Mouse (Mus musculus): ENCODE results near the gene Ttyh2. TPM values are rescaled to one million over a fixed set of nuclear protein-coding genes. Genes with fewer than 3 reads are reported as not detected.
"Not testable (repeated sequence)": the region's sequence is repeated elsewhere in the genome, so short reads cannot be mapped to it uniquely, and the experiment has no call there.

The Ttyh2 gene
- polyA plus RNA-seq, 1 experiment from 2014 or later, result 11.4 TPM

DNA sequence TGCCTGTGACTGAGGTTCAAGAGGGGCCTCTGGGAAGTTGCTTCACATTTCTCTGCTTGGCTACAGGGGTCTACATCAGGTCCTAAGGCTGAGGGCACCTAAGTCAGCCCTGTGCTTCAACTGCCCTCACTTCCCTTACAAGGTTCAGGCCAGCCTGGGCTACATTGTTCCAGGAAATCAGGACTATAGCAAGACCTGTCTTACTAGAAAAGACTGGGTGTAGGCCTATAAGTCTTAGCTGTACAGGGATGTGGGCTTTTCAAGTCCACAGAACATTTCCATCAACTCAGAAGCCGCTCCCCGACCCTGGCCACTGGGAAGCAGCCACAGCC lies 1.5 kb upstream of the Ttyh2 start:
- DNase-seq (ENCODE audit: low spot score, missing footprints), result no peak
- H3K4me2 ChIP-seq, result no peak overlapping the region
- peaks cover 24% of the 10 kb centered on the region for H3K4me1 ChIP-seq (ENCODE audit: control insufficient read depth, insufficient read depth, low read length)
- no peak for ATAC-seq (ENCODE audit: low FRiP score)
- no peak overlapping the region for H3K4me3 ChIP-seq (ENCODE audit: low read depth, low read length)
- H3K36me3 ChIP-seq (ENCODE audit: control insufficient read depth, insufficient read depth, low read length), result peaks cover 22% of the 10 kb centered on the region
- no peaks in the 10 kb centered on the region for H3K9me3 ChIP-seq (ENCODE audit: control insufficient read depth, low read length)
- H3K27me3 ChIP-seq (ENCODE audit: control insufficient read depth, insufficient read depth, low read length), result peaks cover 2% of the 10 kb centered on the region; the same call in 1 of the 2 replicates
- H3K27ac ChIP-seq (ENCODE audit: low read depth, low read length), result no peak overlapping the region
- 75% methylated on average over 2 of the region's 2 CpGs for WGBS
- H3K9ac ChIP-seq (ENCODE audit: low read length), result no peak overlapping the region

DNA sequence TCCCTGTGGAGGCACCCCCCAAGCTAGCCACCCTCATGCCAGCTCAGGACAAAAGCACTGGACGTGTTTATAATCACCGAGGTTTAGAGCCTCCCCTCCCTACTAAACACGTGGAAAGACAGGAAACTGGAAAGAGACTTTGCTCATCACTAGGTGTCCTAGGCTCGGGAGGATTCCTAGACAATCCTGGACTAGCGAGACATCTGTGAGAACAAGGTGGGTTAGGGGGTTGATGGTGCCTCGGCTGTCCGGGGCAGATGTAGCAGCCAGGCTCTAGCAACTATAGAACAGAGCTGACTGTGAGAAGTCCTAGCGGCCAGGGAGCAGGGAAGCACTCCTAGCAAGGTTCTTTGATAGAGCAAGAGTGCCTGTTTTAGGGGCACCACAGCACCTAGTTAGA lies 1.1 kb upstream of the Ttyh2 start:
- Histone ChIP-seq H3K36me3 (ENCODE audit: control insufficient read depth, insufficient read depth, low read length) (peaks cover 22% of the 10 kb centered on the region), H3K4me2 (no peak overlapping the region), H3K9me3 (ENCODE audit: control insufficient read depth, low read length) (no peaks in the 10 kb centered on the region), H3K9ac (ENCODE audit: low read length) (no peak overlapping the region), H3K4me3 (ENCODE audit: low read depth, low read length) (no peak overlapping the region), H3K27ac (ENCODE audit: low read depth, low read length) (no peak overlapping the region), H3K4me1 (ENCODE audit: control insufficient read depth, insufficient read depth, low read length) (peaks cover 23% of the 10 kb centered on the region), H3K27me3 (ENCODE audit: control insufficient read depth, insufficient read depth, low read length) (peaks cover 2% of the 10 kb centered on the region; the same call in 1 of the 2 replicates)
- 51% methylated on average over 8 of the region's 8 CpGs for WGBS
- no peak for DNase-seq (ENCODE audit: low spot score, missing footprints)
- no peak for ATAC-seq (ENCODE audit: low FRiP score)

DNA sequence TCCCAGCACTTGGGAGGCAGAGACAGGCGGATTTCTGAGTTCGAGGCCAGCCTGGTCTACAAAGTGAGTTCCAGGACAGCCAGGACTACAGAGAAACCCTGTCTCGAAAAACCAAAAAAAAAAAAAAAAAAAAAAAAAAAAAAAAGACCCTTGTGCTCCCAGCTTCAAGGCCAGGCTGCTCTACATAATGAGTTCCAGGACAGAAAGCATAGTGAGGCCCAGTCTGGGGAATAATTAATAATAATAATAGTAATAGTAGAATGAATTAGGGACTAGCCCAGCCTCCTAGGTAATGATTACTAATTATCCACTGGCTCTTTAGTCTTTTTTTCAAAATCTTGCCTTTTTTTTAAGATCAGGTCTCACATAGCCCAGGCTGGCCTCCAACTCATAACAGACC lies 435 bp upstream of the Ttyh2 start:
- peak overlapping the region; percentile 42; the same call in 1 of the 2 replicates for H3K4me3 ChIP-seq (ENCODE audit: low read depth, low read length)
- ATAC-seq (ENCODE audit: low FRiP score), result peak; percentile 3; the same call in 1 of the 2 replicates
- not testable (repeated sequence) for H3K9ac ChIP-seq (ENCODE audit: low read length); H3K27ac ChIP-seq (ENCODE audit: low read depth, low read length); H3K27me3 ChIP-seq (ENCODE audit: control insufficient read depth, insufficient read depth, low read length); DNase-seq (ENCODE audit: low spot score, missing footprints); H3K9me3 ChIP-seq (ENCODE audit: control insufficient read depth, low read length)
- H3K4me2 ChIP-seq, result peak overlapping the region; percentile 85
- H3K36me3 ChIP-seq (ENCODE audit: control insufficient read depth, insufficient read depth, low read length), result peaks cover 22% of the 10 kb centered on the region
- peaks cover 17% of the 10 kb centered on the region for H3K4me1 ChIP-seq (ENCODE audit: control insufficient read depth, insufficient read depth, low read length)
- WGBS, result 88% methylated on average over 1 of the region's 3 CpGs

DNA sequence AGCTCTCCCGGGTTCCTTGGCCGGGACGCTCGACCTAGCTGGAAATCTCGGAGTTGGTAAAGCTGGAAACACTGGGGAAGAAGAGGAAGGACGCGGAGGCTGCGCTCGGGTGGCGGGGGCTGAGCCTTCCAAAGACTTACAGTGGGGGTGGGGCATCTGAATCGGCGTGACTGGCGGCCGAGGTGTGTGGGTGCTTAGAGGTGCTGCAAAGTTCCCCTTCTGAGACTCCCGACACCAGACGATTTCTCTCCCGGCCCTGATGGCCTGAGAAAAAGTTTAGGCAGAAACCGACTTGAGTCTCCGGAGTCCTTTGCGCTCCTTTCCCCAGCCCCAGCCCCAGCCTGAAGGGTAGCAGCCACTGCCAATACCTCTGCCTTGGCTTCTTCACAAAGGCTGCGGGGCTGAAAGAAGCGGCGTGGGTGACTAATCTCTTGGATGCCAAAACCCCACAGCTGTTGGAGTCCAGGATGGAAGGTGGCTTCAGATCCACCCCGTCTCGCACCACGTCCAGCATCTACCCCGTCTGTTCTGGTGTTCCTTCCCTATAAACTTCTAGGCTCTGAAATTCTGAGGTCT lies 683 bp downstream of the Ttyh2 start:
- Histone ChIP-seq H3K4me1 (ENCODE audit: control insufficient read depth, insufficient read depth, low read length) (peaks cover 11% of the 10 kb centered on the region), H3K9ac (ENCODE audit: low read length) (peak overlapping the region; percentile 57), H3K4me2 (peak overlapping the region; percentile 85), H3K27me3 (ENCODE audit: control insufficient read depth, insufficient read depth, low read length) (peaks cover 2% of the 10 kb centered on the region; the same call in 1 of the 2 replicates), H3K9me3 (ENCODE audit: control insufficient read depth, low read length) (no peaks in the 10 kb centered on the region), H3K27ac (ENCODE audit: low read depth, low read length) (no peak overlapping the region), H3K4me3 (ENCODE audit: low read depth, low read length) (peak overlapping the region; percentile 42), H3K36me3 (ENCODE audit: control insufficient read depth, insufficient read depth, low read length) (peaks cover 19% of the 10 kb centered on the region)
- DNase-seq (ENCODE audit: low spot score, missing footprints), result no peak
- no peak; the same call in 1 of the 2 replicates for ATAC-seq (ENCODE audit: low FRiP score)
- WGBS, result 2% methylated on average over 27 of the region's 27 CpGs

DNA sequence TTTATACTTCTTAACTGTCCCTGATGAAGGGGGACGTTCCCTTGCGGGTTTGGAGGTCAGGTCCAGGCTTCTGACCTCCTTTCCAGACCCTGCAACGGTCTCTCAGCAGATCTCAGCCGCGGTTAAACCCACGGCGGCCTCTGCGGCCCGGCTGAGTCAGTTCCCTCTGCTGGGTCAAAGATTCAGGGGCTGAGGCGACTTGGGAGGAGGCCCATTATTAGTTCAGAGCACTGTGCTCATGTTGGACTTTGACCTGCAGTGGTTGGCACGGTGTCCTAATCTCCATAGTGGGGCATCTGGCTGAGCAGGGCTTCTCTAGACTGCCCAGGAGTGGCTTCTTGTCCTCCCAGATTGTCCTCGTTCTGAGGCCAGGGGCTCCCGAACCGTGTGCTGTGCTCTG lies 1.2 kb downstream of the Ttyh2 start:
- no peak for ATAC-seq (ENCODE audit: low FRiP score)
- peaks cover 14% of the 10 kb centered on the region; the same call in 1 of the 2 replicates for H3K36me3 ChIP-seq (ENCODE audit: control insufficient read depth, insufficient read depth, low read length)
- H3K27me3 ChIP-seq (ENCODE audit: control insufficient read depth, insufficient read depth, low read length), result peaks cover 2% of the 10 kb centered on the region; the same call in 1 of the 2 replicates
- H3K9ac ChIP-seq (ENCODE audit: low read length), result peak overlapping the region; percentile 57
- WGBS, result 7% methylated on average over 14 of the region's 14 CpGs
- peak overlapping the region; percentile 42 for H3K4me3 ChIP-seq (ENCODE audit: low read depth, low read length)
- no peak overlapping the region for H3K27ac ChIP-seq (ENCODE audit: low read depth, low read length)
- peak; percentile 92 for DNase-seq (ENCODE audit: low spot score, missing footprints)
- H3K9me3 ChIP-seq (ENCODE audit: control insufficient read depth, low read length), result no peaks in the 10 kb centered on the region
- H3K4me2 ChIP-seq, result peak overlapping the region; percentile 85
- peaks cover 11% of the 10 kb centered on the region for H3K4me1 ChIP-seq (ENCODE audit: control insufficient read depth, insufficient read depth, low read length)

DNA sequence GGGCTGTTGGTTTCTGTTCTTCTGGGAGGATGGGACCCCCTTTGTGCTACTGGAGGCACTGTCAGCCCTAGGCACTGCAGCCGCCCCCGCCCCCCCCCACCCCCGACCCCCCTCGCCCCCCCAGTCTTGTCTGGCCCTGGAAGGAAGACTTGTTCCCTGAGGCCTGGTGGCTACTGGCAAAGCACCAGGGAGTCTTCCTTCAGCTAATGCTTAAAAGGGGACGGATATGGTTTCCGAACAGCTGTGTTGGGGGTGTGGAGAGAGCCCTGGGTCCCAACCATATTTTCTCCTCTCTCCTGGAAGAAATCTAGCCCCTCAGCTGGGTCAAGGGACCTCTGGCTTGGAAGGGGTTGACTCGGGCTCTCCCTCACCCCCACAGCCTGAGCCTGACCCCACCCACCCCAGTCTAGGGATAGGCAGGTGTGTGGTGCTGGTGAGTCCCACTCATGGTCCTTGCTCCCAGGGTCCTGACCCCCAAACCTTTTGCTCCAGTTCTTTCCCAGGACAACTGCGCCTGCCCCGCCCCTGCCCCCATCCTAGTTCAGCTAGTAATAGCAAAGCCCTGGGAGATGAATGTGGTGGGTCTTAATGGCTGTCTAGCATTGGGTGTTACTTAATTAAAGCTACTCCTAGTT lies 1.8 kb downstream of the Ttyh2 start:
- Histone ChIP-seq H3K27me3 (ENCODE audit: control insufficient read depth, insufficient read depth, low read length) (peaks cover 2% of the 10 kb centered on the region; the same call in 1 of the 2 replicates), H3K9ac (ENCODE audit: low read length) (no peak overlapping the region), H3K4me1 (ENCODE audit: control insufficient read depth, insufficient read depth, low read length) (peaks cover 11% of the 10 kb centered on the region), H3K4me3 (ENCODE audit: low read depth, low read length) (no peak overlapping the region), H3K27ac (ENCODE audit: low read depth, low read length) (no peak overlapping the region), H3K9me3 (ENCODE audit: control insufficient read depth, low read length) (no peaks in the 10 kb centered on the region), H3K4me2 (no peak overlapping the region; the same call in 1 of the 2 replicates), H3K36me3 (ENCODE audit: control insufficient read depth, insufficient read depth, low read length) (peaks cover 10% of the 10 kb centered on the region; the same call in 1 of the 2 replicates)
- DNase-seq (ENCODE audit: low spot score, missing footprints), result no peak
- WGBS, result 49% methylated on average over 9 of the region's 9 CpGs
- no peak for ATAC-seq (ENCODE audit: low FRiP score)

DNA sequence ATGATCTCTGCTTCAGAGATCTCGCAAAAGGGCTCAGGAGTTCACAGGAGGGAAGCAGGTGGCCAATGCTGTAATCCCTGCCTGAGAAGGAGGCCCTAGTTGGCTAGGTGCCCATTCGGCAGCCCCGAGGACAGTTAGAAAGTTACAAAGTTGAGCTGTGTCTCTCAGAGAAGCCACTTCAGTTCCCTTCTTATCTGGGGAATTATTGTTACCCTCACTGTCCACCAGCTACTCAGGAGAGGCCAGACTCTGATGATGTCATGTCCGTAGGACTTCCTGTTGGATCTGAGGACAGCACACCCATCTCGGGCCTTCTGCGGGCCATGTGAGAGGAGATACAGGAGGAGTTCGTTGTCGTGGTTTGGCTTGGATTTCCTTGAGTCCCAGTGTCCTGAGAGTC lies 4.4 kb downstream of the Ttyh2 start:
- no peak overlapping the region for H3K27ac ChIP-seq (ENCODE audit: low read depth, low read length)
- H3K9ac ChIP-seq (ENCODE audit: low read length), result no peak overlapping the region
- no peak overlapping the region for H3K4me2 ChIP-seq
- no peaks in the 10 kb centered on the region for H3K9me3 ChIP-seq (ENCODE audit: control insufficient read depth, low read length)
- H3K4me3 ChIP-seq (ENCODE audit: low read depth, low read length), result no peak overlapping the region
- H3K36me3 ChIP-seq (ENCODE audit: control insufficient read depth, insufficient read depth, low read length), result no peaks in the 10 kb centered on the region
- ATAC-seq (ENCODE audit: low FRiP score) (no peak), DNase-seq (ENCODE audit: low spot score, missing footprints) (no peak)
- peaks cover 2% of the 10 kb centered on the region; the same call in 1 of the 2 replicates for H3K27me3 ChIP-seq (ENCODE audit: control insufficient read depth, insufficient read depth, low read length)
- 78% methylated on average over 8 of the region's 8 CpGs for WGBS
- peaks cover 11% of the 10 kb centered on the region for H3K4me1 ChIP-seq (ENCODE audit: control insufficient read depth, insufficient read depth, low read length)

DNA sequence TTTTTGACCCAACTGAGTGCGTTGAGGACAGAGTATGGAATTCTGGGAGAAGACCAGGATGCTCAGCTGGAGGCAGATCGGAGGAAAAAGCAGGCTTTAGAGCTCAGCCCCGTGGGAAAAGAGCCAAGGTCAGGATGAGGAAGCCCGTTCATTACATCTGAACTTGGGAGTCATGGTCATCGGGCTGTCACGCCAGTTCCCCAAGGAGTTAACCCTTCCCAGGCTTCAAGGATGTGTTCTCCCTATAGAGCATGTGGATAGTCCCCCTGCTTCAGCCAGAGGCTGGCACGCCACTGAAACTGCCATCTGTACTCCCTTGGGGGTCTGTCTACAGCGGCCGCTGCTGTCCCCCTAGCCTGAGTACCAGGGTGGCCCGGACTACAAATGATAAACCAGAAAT lies 5.1 kb downstream of the Ttyh2 start:
- no peak overlapping the region for H3K4me3 ChIP-seq (ENCODE audit: low read depth, low read length)
- H3K27me3 ChIP-seq (ENCODE audit: control insufficient read depth, insufficient read depth, low read length), result peaks cover 2% of the 10 kb centered on the region; the same call in 1 of the 2 replicates
- 66% methylated on average over 10 of the region's 10 CpGs for WGBS
- H3K4me1 ChIP-seq (ENCODE audit: control insufficient read depth, insufficient read depth, low read length), result peaks cover 15% of the 10 kb centered on the region
- H3K4me2 ChIP-seq, result no peak overlapping the region
- DNase-seq (ENCODE audit: low spot score, missing footprints) (no peak), ATAC-seq (ENCODE audit: low FRiP score) (no peak)
- H3K9me3 ChIP-seq (ENCODE audit: control insufficient read depth, low read length), result no peaks in the 10 kb centered on the region
- no peak overlapping the region for H3K27ac ChIP-seq (ENCODE audit: low read depth, low read length)
- no peak overlapping the region for H3K9ac ChIP-seq (ENCODE audit: low read length)
- H3K36me3 ChIP-seq (ENCODE audit: control insufficient read depth, insufficient read depth, low read length), result no peaks in the 10 kb centered on the region

DNA sequence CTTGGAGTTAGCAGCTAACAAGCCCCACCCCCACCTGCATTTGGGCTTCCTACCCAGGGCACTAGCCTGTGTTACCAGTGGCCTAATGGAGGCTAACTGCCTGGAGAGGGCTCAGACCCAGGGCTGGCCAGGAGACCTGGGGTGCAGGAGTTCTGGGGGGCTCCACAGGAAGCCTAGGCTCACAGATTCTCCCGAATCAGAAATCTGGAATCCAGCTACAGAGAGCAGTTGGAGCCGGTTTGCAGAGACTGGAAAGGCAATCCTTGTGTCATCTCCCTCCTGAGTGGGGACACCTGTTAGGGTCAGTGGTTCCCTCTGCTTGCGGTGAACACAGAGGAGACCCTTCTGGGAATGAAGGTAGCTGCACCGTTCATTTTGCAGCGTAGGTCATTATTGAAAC lies 5.8 kb downstream of the Ttyh2 start:
- no peak for ATAC-seq (ENCODE audit: low FRiP score)
- H3K27me3 ChIP-seq (ENCODE audit: control insufficient read depth, insufficient read depth, low read length), result peaks cover 2% of the 10 kb centered on the region; the same call in 1 of the 2 replicates
- H3K9ac ChIP-seq (ENCODE audit: low read length), result no peak overlapping the region
- no peak for DNase-seq (ENCODE audit: low spot score, missing footprints)
- no peaks in the 10 kb centered on the region for H3K9me3 ChIP-seq (ENCODE audit: control insufficient read depth, low read length)
- peaks cover 10% of the 10 kb centered on the region for H3K4me1 ChIP-seq (ENCODE audit: control insufficient read depth, insufficient read depth, low read length)
- H3K4me3 ChIP-seq (ENCODE audit: low read depth, low read length), result no peak overlapping the region
- no peaks in the 10 kb centered on the region for H3K36me3 ChIP-seq (ENCODE audit: control insufficient read depth, insufficient read depth, low read length)
- no peak overlapping the region for H3K4me2 ChIP-seq
- no peak overlapping the region for H3K27ac ChIP-seq (ENCODE audit: low read depth, low read length)
- 53% methylated on average over 5 of the region's 5 CpGs for WGBS

All from midbrain, embryonic 11.5 days (tissue).